Mouse (Mus musculus): ENCODE measurements around the gene Sfmbt2. TPM values are rescaled to one million over a fixed set of nuclear protein-coding genes. Genes with fewer than 3 reads are reported as not detected.
"Not testable (repeated sequence)": the region's sequence is repeated elsewhere in the genome, so short reads cannot be mapped to it uniquely, and the experiment has no call there.

Gene Sfmbt2
- 1 to 10 TPM; 2.2 to 2.3 TPM for total RNA-seq (2021)
- long read RNA-seq, experiment 1, partial matches to known transcripts = 0 of 1 reads
- long read RNA-seq, experiment 1, other reads (novel, unspliced or antisense) = 1 of 1 reads
- long read RNA-seq, experiment 2 = 0 reads

GRCm38 (mm10) chr2:10370176-10370575 is at the start of gene Sfmbt2:
Sfmbt2 (plus strand) TSS chr2:10370510.
- DNase-seq (ENCODE audit: low spot score in 2 of 2) = no peak

GRCm38 (mm10) chr2:10321093-10321492 is 49.2 kb upstream of the Sfmbt2 start:
- no peak for DNase-seq (ENCODE audit: low spot score in 2 of 2)

GRCm38 (mm10) chr2:10323173-10323572 is 47.1 kb upstream of the Sfmbt2 start:
- DNase-seq (ENCODE audit: low spot score in 2 of 2) = no peak

GRCm38 (mm10) chr2:10324980-10325379 is 45.3 kb upstream of the Sfmbt2 start:
- DNase-seq (ENCODE audit: low spot score in 2 of 2) = no peak

- DNase-seq (ENCODE audit: low spot score in 2 of 2) = no peak
Measured at GRCm38 (mm10) chr2:10330216-10330615, 40.1 kb upstream of the Sfmbt2 start.

- no peak for DNase-seq (ENCODE audit: low spot score in 2 of 2)
Measured at GRCm38 (mm10) chr2:10334299-10334698, 36.0 kb upstream of the Sfmbt2 start.

- DNase-seq (ENCODE audit: low spot score in 2 of 2) = no peak
Measured at GRCm38 (mm10) chr2:10335037-10335608, 35.2 kb upstream of the Sfmbt2 start.

- no peak for DNase-seq (ENCODE audit: low spot score in 2 of 2)
Measured at GRCm38 (mm10) chr2:10340022-10340421, 30.3 kb upstream of the Sfmbt2 start.

GRCm38 (mm10) chr2:10343523-10343922 is 26.8 kb upstream of the Sfmbt2 start:
- no peak for DNase-seq (ENCODE audit: low spot score in 2 of 2)

GRCm38 (mm10) chr2:10344073-10344472 is 26.2 kb upstream of the Sfmbt2 start:
- DNase-seq (ENCODE audit: low spot score in 2 of 2) = not testable (repeated sequence)

GRCm38 (mm10) chr2:10347193-10347592 is 23.1 kb upstream of the Sfmbt2 start:
- DNase-seq (ENCODE audit: low spot score in 2 of 2) = no peak

GRCm38 (mm10) chr2:10348036-10348435 is 22.3 kb upstream of the Sfmbt2 start:
- no peak for DNase-seq (ENCODE audit: low spot score in 2 of 2)

GRCm38 (mm10) chr2:10350266-10350810 is 20.0 kb upstream of the Sfmbt2 start:
- no peak for DNase-seq (ENCODE audit: low spot score in 2 of 2)

GRCm38 (mm10) chr2:10351125-10351524 is 19.2 kb upstream of the Sfmbt2 start:
- no peak for DNase-seq (ENCODE audit: low spot score in 2 of 2)

- DNase-seq (ENCODE audit: low spot score in 2 of 2) = no peak
Measured at GRCm38 (mm10) chr2:10352887-10353286, 17.4 kb upstream of the Sfmbt2 start.

- DNase-seq (ENCODE audit: low spot score in 2 of 2) = no peak
Measured at GRCm38 (mm10) chr2:10353889-10354288, 16.4 kb upstream of the Sfmbt2 start.

GRCm38 (mm10) chr2:10359861-10360260 is 10.4 kb upstream of the Sfmbt2 start:
- no peak for DNase-seq (ENCODE audit: low spot score in 2 of 2)

- DNase-seq (ENCODE audit: low spot score in 2 of 2) = no peak
Measured at GRCm38 (mm10) chr2:10365081-10365480, 5.2 kb upstream of the Sfmbt2 start.

GRCm38 (mm10) chr2:10366284-10366683 is 4.0 kb upstream of the Sfmbt2 start:
- DNase-seq (ENCODE audit: low spot score in 2 of 2) = no peak

GRCm38 (mm10) chr2:10369676-10370075 is 634 bp upstream of the Sfmbt2 start:
- no peak for DNase-seq (ENCODE audit: low spot score in 2 of 2)

GRCm38 (mm10) chr2:10370687-10371458 is 563 bp downstream of the Sfmbt2 start:
- no peak for DNase-seq (ENCODE audit: low spot score in 2 of 2)

GRCm38 (mm10) chr2:10371459-10371817 is 1.1 kb downstream of the Sfmbt2 start:
- no peak for DNase-seq (ENCODE audit: low spot score in 2 of 2)
